Mouse (Mus musculus): ENCODE results near the gene Arhgef12. TPM values are rescaled to one million over a fixed set of nuclear protein-coding genes. Genes with fewer than 3 reads are reported as not detected.
"Not testable (repeated sequence)": the region's sequence is repeated elsewhere in the genome, so short reads cannot be mapped to it uniquely, and the experiment has no call there.

Gene Arhgef12
- total RNA-seq, 1 experiment = 23.2 TPM

GRCm38 (mm10) chr9:42968894-42969521, 138.0 kb downstream of the Arhgef12 start:
- no peak overlapping the region for H3K9ac ChIP-seq (ENCODE audit: insufficient read depth, low read depth, low read length, poor library complexity, severe bottlenecking)
- H3K4me3 ChIP-seq (ENCODE audit: insufficient read depth in 1 of 2, low read depth in 1 of 2, low read length in 2 of 2, poor library complexity in 1 of 2, severe bottlenecking in 1 of 2) = no peak overlapping the region
- H3K36me3 ChIP-seq (ENCODE audit: control insufficient read depth, insufficient read depth, low read length, poor library complexity, severe bottlenecking) = peaks cover 16% of the 10 kb centered on the region
- H3K27ac ChIP-seq (ENCODE audit: insufficient read depth, low read depth, low read length, poor library complexity, severe bottlenecking) = no peak overlapping the region
- in situ Hi-C loops (cut with MboI; ENCODE audit: low sequenced_read_pairs in 2 of 2, unreplicated experiment in 2 of 2) = no loop called here
- H3K4me1 ChIP-seq (ENCODE audit: control insufficient read depth in 2 of 2, insufficient read depth in 2 of 2, low read length in 2 of 2, poor library complexity in 1 of 2) = no peaks in the 10 kb centered on the region; a peak in 1 of 4 replicates
- DNase-seq (ENCODE audit: low read depth, low spot score) = no peak
- TF ChIP-seq CHD2 (IDR thresholded peaks at IDR 0.05; ENCODE audit: low read depth, low read length) (no peak), ZC3H11A (IDR thresholded peaks at IDR 0.05; ENCODE audit: borderline replicate concordance, low read depth, low read length) (no peak), ZNF384 (IDR thresholded peaks at IDR 0.05; ENCODE audit: low read depth, low read length) (no peak), MAFK (IDR thresholded peaks at IDR 0.05; ENCODE audit: insufficient read depth, low read depth, low read length) (no peak), HCFC1 (IDR thresholded peaks at IDR 0.05; ENCODE audit: borderline replicate concordance, insufficient read depth, low read length) (no peak)
- no peaks in the 10 kb centered on the region for H3K9me3 ChIP-seq (ENCODE audit: control insufficient read depth, insufficient read depth, low read depth, low read length)

DNA sequence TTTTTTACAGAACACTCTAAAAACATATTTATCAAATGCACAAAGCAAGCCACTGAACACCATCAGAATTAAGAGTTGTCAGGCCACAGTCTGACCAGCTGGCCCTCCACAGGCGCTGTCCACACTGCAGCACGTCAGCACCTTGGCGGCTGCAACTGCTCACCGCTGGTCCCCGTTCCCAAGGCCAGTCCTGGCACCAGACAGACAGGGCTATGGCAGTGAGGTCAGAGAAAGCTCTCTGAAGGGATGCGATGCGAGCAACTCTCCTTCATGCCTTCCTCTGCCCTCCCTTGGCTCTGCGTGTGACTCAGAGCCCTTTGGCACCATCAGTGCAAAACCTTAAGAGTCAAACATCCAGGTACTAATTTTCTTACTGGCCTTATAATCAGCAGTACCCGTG, 139.3 kb downstream of the Arhgef12 start:
- TF ChIP-seq MAFK (IDR thresholded peaks at IDR 0.05; ENCODE audit: insufficient read depth, low read depth, low read length) = no peak
- H3K4me3 ChIP-seq (ENCODE audit: insufficient read depth in 1 of 2, low read depth in 1 of 2, low read length in 2 of 2, poor library complexity in 1 of 2, severe bottlenecking in 1 of 2) = no peak overlapping the region
- DNase-seq (ENCODE audit: low read depth, low spot score) = no peak
- no peak overlapping the region for H3K27ac ChIP-seq (ENCODE audit: insufficient read depth, low read depth, low read length, poor library complexity, severe bottlenecking)
- H3K9me3 ChIP-seq (ENCODE audit: control insufficient read depth, insufficient read depth, low read depth, low read length) = no peaks in the 10 kb centered on the region
- in situ Hi-C loops (cut with MboI; ENCODE audit: low sequenced_read_pairs in 2 of 2, unreplicated experiment in 2 of 2) = no loop called here
- no peaks in the 10 kb centered on the region; a peak in 1 of 4 replicates for H3K4me1 ChIP-seq (ENCODE audit: control insufficient read depth in 2 of 2, insufficient read depth in 2 of 2, low read length in 2 of 2, poor library complexity in 1 of 2)
- peaks cover 16% of the 10 kb centered on the region for H3K36me3 ChIP-seq (ENCODE audit: control insufficient read depth, insufficient read depth, low read length, poor library complexity, severe bottlenecking)
- H3K9ac ChIP-seq (ENCODE audit: insufficient read depth, low read depth, low read length, poor library complexity, severe bottlenecking) = no peak overlapping the region

DNA sequence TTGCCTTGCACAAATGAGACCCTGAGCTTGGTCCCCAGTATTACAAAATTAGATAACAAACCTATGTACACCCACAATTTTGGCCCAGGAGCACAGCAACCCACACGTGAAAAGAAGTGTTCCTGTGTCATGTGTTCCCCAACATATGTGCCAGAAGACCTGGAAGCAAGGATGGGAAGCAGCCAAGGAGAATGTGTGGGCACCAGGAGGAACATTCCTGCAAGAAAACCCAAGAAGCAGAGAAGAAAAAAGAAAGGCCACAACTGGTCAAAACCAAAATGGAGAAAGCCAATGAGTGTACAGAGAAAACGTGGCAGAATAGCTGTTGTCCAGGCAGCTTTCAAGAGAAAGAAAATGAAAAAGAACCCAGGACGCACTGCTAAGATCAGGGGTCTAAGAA, 142.2 kb downstream of the Arhgef12 start:
- H3K27ac ChIP-seq (ENCODE audit: insufficient read depth, low read depth, low read length, poor library complexity, severe bottlenecking); DNase-seq (ENCODE audit: low read depth, low spot score); H3K4me3 ChIP-seq (ENCODE audit: insufficient read depth in 1 of 2, low read depth in 1 of 2, low read length in 2 of 2, poor library complexity in 1 of 2, severe bottlenecking in 1 of 2); H3K9ac ChIP-seq (ENCODE audit: insufficient read depth, low read depth, low read length, poor library complexity, severe bottlenecking); H3K4me1 ChIP-seq (ENCODE audit: control insufficient read depth in 2 of 2, insufficient read depth in 2 of 2, low read length in 2 of 2, poor library complexity in 1 of 2); H3K36me3 ChIP-seq (ENCODE audit: control insufficient read depth, insufficient read depth, low read length, poor library complexity, severe bottlenecking); in situ Hi-C loops (cut with MboI; ENCODE audit: low sequenced_read_pairs in 2 of 2, unreplicated experiment in 2 of 2); H3K9me3 ChIP-seq (ENCODE audit: control insufficient read depth, insufficient read depth, low read depth, low read length): not testable (repeated sequence)

DNA sequence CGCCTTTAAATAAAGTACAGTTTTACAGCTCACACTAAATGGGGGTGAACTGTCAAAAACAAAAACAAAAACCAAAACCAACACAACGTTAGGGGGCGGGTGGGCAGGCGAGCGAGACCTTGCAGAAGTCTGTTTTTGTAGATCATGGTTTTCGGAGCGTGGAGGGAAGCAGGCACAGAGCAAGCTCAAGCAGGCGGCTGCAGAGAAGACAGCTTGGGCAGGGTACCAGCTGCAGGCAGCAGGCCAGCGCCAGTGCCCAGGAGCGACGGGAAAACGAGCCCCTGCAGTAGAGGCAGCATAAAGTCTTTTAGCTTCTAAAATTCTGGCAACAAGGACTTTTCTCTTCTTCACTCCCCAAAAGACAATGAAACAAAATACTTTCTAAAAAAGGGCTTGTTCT, 142.7 kb downstream of the Arhgef12 start:
- Histone ChIP-seq H3K4me1 (ENCODE audit: control insufficient read depth in 2 of 2, insufficient read depth in 2 of 2, low read length in 2 of 2, poor library complexity in 1 of 2) (no peaks in the 10 kb centered on the region; a peak in 1 of 4 replicates), H3K9me3 (ENCODE audit: control insufficient read depth, insufficient read depth, low read depth, low read length) (no peaks in the 10 kb centered on the region), H3K27ac (ENCODE audit: insufficient read depth, low read depth, low read length, poor library complexity, severe bottlenecking) (no peak overlapping the region), H3K4me3 (ENCODE audit: insufficient read depth in 1 of 2, low read depth in 1 of 2, low read length in 2 of 2, poor library complexity in 1 of 2, severe bottlenecking in 1 of 2) (no peak overlapping the region), H3K9ac (ENCODE audit: insufficient read depth, low read depth, low read length, poor library complexity, severe bottlenecking) (no peak overlapping the region), H3K36me3 (ENCODE audit: control insufficient read depth, insufficient read depth, low read length, poor library complexity, severe bottlenecking) (peaks cover 7% of the 10 kb centered on the region; the same call in 1 of the 2 replicates)
- TF ChIP-seq MAFK (IDR thresholded peaks at IDR 0.05; ENCODE audit: insufficient read depth, low read depth, low read length) = no peak
- no peak for TF ChIP-seq HCFC1 (IDR thresholded peaks at IDR 0.05; ENCODE audit: borderline replicate concordance, insufficient read depth, low read length)
- TF ChIP-seq ZC3H11A (IDR thresholded peaks at IDR 0.05; ENCODE audit: borderline replicate concordance, low read depth, low read length) = no peak
- TF ChIP-seq ZNF384 (IDR thresholded peaks at IDR 0.05; ENCODE audit: low read depth, low read length) = no peak
- no peak for TF ChIP-seq CHD2 (IDR thresholded peaks at IDR 0.05; ENCODE audit: low read depth, low read length)
- no peak for DNase-seq (ENCODE audit: low read depth, low spot score)
- in situ Hi-C loops (cut with MboI; ENCODE audit: low sequenced_read_pairs in 2 of 2, unreplicated experiment in 2 of 2) = no loop called here

- H3K9ac ChIP-seq (ENCODE audit: insufficient read depth, low read depth, low read length, poor library complexity, severe bottlenecking) = no peak overlapping the region
- H3K9me3 ChIP-seq (ENCODE audit: control insufficient read depth, insufficient read depth, low read depth, low read length) = no peaks in the 10 kb centered on the region
- DNase-seq (ENCODE audit: low read depth, low spot score) = no peak
- no peaks in the 10 kb centered on the region for H3K4me1 ChIP-seq (ENCODE audit: control insufficient read depth in 2 of 2, insufficient read depth in 2 of 2, low read length in 2 of 2, poor library complexity in 1 of 2)
- no peak overlapping the region for H3K4me3 ChIP-seq (ENCODE audit: insufficient read depth in 1 of 2, low read depth in 1 of 2, low read length in 2 of 2, poor library complexity in 1 of 2, severe bottlenecking in 1 of 2)
- peaks cover 2% of the 10 kb centered on the region; the same call in 1 of the 2 replicates for H3K36me3 ChIP-seq (ENCODE audit: control insufficient read depth, insufficient read depth, low read length, poor library complexity, severe bottlenecking)
- in situ Hi-C loops (cut with MboI; ENCODE audit: low sequenced_read_pairs in 2 of 2, unreplicated experiment in 2 of 2) = no loop called here
- no peak overlapping the region for H3K27ac ChIP-seq (ENCODE audit: insufficient read depth, low read depth, low read length, poor library complexity, severe bottlenecking)
- TF ChIP-seq ZC3H11A (IDR thresholded peaks at IDR 0.05; ENCODE audit: borderline replicate concordance, low read depth, low read length) (no peak), CHD2 (IDR thresholded peaks at IDR 0.05; ENCODE audit: low read depth, low read length) (no peak), HCFC1 (IDR thresholded peaks at IDR 0.05; ENCODE audit: borderline replicate concordance, insufficient read depth, low read length) (no peak), ZNF384 (IDR thresholded peaks at IDR 0.05; ENCODE audit: low read depth, low read length) (no peak), MAFK (IDR thresholded peaks at IDR 0.05; ENCODE audit: insufficient read depth, low read depth, low read length) (no peak)
Measured at GRCm38 (mm10) chr9:42962506-42962905, 144.5 kb downstream of the Arhgef12 start.

Data from ES-E14 (cell line).